Mouse (Mus musculus): ENCODE data around the gene Tmem232. TPM values are rescaled to one million over a fixed set of nuclear protein-coding genes. Genes with fewer than 3 reads are reported as not detected.
A peak's percentile ranks its signal among the peaks of the same experiment; 100 is the strongest.
"Not testable (repeated sequence)": the region's sequence is repeated elsewhere in the genome, so short reads cannot be mapped to it uniquely, and the experiment has no call there.

Gene Tmem232
- total RNA-seq, 2 experiments from 2014 or later = 0.89 to 1.7 TPM

DNA sequence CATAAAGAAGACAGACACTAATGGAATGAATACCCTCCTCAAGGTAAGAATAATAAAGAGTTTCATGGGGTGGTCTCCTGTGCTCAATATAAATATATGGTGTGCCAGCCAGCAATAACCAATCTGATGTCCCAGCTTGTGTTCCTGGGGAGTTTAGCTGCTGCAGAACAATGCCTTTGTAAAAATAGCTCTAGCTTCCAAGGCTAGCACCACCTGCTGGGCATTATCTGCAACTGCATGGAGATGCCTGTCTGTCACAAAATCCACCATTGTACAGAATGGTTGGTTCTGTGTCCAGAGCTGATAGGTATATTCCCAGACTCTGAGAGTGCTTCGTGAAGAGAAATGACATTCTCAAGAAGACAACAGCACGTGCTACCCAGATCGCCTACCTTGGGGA is 4.4 kb downstream of the Tmem232 start:
- peak in 1 of 2 experiments; percentile 77 for DNase-seq (ENCODE audit: low spot score in 2 of 2)

DNA sequence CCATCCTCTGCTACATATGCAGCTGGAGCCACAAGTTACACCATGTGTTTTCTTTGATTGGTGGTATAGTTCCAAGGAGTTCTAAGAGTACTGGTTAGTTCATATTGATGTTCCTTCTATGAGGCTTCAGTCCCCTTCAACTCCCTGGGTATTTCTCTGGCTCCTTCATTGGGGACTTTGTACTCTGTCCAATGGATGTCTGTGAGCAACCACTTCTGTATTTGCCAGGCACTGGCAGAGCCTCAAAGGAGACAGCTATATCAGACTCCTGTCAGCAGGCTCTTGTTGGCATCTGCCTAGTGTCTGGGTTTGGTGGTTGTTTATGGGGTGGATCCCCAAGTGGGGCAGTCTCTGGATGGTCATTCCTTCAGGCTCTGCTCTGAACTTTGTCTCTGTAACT is 8.2 kb downstream of the Tmem232 start:
- not testable (repeated sequence) for DNase-seq (ENCODE audit: low spot score in 2 of 2)

DNA sequence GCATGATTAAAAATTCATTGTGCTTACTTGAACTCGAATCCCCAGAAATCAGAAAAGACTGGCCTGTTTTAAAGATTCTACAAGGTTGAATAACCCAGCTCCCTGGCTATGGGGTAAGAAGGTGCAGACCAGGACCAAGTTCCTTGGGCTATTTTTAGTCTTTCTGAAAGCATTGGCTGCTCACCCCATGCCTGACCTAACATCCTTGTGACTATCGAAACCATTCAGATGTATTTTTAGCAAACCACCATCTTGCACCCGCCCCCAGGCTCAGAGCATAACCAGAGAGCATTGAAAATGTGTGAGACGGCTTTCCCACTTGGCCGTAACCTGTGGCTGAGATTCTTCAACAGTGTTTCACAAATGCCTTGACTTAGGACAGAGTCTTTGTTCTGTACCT is 13.1 kb downstream of the Tmem232 start:
- DNase-seq (ENCODE audit: low spot score in 2 of 2) = no peak

DNA sequence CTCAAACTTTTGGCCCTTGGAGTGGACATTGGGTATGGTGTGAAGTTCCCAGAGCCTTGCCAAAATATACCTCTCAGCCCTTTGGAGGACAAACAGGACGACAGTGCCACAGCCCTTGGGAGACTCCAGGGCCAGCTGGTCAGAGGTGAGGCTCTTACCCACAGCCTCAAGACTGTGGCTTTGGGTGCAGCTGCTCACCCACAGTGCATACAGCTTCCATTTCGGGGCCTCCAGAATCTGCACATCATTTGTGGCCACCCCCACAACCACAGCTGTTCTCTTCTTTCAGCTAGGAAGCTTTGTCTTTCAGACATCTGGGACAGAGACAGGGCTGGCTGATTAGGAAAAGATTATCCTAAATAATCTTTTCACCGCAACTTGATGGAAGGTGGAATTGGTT is 27.1 kb downstream of the Tmem232 start:
- DNase-seq (ENCODE audit: low spot score in 2 of 2) = no peak

DNA sequence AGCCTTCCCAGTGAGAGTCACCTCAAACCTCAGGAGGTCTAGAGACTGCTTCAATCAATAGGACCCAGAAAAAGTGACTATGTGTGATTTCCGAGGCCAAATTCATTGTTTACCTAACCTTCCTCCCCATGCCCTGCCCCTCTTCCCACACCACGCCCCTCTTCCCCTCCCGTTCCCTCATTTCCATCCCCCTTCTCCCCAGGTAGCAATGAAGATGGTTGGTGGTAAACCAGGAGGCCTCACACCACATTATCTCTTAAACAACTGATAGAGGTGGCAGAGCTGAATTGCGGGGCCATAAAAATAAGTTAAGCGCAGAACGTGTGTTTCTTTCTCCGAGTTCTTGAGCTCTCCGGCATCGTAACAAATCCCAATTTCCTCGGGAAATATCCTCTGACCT is 55.9 kb downstream of the Tmem232 start:
- DNase-seq (ENCODE audit: low spot score in 2 of 2) = no peak

DNA sequence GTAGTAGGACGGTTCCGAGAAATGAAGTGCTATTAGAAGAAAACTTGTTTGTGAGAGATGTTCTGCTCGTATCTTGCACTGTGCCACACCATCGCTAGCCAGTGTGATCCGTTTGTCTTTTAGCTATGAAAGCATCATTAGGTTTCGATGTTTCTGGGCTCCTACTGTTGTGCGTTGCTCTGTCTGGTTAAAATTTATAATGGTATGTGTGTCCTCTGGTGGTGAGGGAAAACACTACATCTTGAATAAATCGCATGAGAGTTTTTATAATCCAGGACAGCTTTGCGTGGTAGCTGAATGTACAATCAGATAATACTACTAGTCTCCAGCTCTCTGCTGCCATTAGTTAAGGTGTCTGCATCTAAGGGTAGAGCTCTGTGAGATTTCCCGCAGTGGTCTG is 63.8 kb downstream of the Tmem232 start:
- DNase-seq (ENCODE audit: low spot score in 2 of 2) = peak in 1 of 2 experiments; percentile 47

GRCm38 (mm10) chr17:65450818-65451217 is 89.8 kb downstream of the Tmem232 start:
- DNase-seq (ENCODE audit: low spot score in 2 of 2) = no peak

DNA sequence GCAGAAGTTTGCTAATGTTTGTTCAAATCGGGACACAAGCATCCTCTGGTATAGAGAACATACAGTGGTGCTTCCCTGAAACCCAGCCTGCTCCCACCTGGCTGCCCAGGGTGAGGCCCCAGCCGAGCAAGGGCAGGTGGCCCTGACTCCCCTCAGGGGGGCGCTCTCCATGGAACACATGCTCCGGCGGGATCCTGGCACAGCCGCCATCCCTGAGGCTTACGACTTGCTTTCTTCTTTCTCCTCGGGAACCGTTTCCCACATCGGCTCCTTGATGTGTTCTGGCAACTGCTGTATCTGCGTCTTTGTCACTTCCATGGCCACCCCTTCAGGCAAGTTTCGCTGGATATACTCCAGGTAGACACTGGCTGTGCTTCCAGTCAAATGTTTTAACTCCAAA is 102.7 kb downstream of the Tmem232 start:
- not testable (repeated sequence) for DNase-seq (ENCODE audit: low spot score in 2 of 2)

GRCm38 (mm10) chr17:65419124-65419523 is 121.5 kb downstream of the Tmem232 start:
- DNase-seq (ENCODE audit: low spot score in 2 of 2) = no peak

GRCm38 (mm10) chr17:65405309-65405708 is 135.3 kb downstream of the Tmem232 start:
- no peak for DNase-seq (ENCODE audit: low spot score in 2 of 2)

DNA sequence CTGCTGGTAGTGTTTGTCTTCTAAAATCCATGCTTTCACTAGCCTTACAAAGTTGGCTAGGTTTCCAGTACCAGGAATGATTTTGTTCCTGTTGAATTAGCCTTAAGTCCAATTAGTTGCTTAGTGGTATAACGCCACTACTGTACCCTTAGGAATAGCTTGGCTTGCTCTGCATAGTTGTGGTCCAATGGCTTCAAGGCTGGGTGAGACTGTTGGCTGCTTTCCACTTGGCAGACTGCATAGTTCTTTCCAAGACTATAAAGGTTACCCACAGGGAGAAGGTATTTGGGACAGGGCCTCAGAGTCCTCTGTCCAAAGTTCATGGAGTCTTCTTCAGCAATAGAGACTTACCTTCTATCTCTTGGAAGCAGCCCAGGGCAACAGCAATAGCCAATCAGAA is 139.7 kb downstream of the Tmem232 start:
- no peak for DNase-seq (ENCODE audit: low spot score in 2 of 2)

DNA sequence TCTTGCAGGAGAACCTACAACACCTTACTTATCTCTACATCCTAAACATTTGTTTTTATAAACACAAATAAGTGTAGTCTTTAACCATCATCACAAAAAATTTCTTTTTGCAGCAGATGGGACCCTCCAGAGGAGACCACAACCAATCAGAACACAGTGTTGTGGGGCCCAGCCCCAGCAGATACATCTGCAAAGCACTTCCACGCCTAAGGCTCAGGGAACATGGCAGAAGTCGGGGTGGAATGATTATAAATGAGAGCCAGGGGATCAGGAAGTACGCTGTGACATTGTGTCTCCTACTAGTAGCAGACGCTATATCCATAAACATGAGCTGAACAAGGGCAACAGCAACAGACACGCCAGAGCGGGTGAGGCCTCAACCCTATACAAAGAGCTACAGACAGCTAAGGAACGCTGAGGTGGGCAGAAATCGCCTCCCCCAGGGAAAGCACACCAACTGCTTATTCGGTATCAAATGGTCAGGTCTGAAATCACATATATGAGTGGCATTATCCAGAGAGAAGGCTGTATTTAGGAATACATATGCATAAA is 156.1 kb downstream of the Tmem232 start:
- DNase-seq (ENCODE audit: low spot score in 2 of 2) = no peak

- peak; percentile 64 to 81 for DNase-seq (ENCODE audit: low spot score in 2 of 2)
These were observed 170.4 kb downstream of the Tmem232 start for GRCm38 (mm10) chr17:65370034-65370780.

DNA sequence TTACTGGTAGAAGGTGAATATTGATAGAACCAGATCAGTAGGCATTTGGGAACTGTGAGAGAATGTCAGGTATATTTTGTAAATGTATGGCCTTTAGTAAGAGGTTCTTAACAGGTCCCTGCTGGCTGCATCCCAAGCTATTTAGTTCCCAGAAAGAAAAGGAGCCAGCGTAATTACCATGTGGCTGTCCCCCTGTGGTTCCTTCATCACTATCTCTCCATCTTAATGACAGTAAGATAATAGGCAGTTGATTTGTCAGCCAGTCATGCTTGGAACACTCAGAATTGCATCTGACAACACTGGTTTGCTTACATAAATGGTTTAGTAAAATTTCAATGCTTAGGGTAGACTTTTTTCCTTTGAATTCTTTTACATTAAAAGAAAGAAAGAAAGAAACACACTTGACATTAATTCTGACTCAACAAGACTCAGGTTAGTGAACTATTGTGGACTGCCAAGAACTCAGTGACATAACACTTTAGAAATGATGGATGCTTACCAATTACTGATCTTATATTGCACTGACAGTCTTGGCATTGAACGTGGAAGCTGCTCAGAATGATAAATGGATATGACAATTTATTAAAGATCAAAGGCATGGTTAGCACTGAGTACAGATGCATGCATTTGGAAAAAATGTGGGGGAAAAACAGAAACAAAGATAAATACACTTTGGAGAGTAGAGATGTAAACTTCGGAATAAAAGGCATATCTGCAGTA is 174.9 kb downstream of the Tmem232 start:
- DNase-seq (ENCODE audit: low spot score in 2 of 2) = no peak

DNA sequence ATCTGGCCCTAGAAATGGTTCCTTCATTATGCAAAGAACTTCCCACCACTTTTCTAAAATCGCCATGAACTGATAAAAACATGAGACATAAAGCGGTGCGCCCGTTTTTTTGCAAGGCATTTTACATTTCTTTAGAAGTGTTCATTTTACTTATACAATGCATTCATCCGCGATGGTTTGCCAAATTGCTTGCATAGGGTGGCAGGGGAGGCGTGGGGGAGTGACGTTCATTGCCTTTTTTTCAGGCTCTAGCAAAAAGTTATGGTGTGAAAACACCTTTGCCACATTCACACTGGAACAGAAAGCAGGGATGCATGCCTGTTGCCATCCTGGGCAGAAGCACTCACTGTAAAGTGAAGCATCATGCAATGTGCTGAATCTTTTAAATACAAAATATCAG is 188.7 kb downstream of the Tmem232 start:
- DNase-seq (ENCODE audit: low spot score in 2 of 2) = peak in 1 of 2 experiments; percentile 4

GRCm38 (mm10) chr17:65340016-65340415 is 200.6 kb downstream of the Tmem232 start:
- no peak for DNase-seq (ENCODE audit: low spot score in 2 of 2)

GRCm38 (mm10) chr17:65330759-65331158 is 209.8 kb downstream of the Tmem232 start:
- no peak for DNase-seq (ENCODE audit: low spot score in 2 of 2)

GRCm38 (mm10) chr17:65325249-65325648 is 215.3 kb downstream of the Tmem232 start:
- peak in 1 of 2 experiments; percentile 43 for DNase-seq (ENCODE audit: low spot score in 2 of 2)

DNA sequence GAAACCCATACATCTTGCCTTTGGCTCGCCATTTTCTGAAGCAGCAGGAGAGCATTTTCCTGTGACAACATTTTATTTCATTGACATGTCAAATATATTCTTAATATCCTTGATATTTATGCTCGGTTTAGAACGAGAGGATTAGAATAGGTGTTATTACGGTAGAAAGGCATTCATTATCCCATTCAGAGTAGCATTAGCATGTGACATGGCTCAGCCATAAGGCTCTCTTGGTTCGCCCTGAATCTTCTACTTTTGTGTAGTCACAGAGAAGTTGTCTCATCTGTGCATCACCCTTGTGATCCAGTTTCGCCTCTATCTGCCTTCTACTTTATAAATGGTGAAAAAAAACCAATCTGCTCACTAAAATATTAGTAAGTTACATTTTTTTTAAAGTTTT is 220.0 kb downstream of the Tmem232 start:
- DNase-seq (ENCODE audit: low spot score in 2 of 2) = no peak

GRCm38 (mm10) chr17:65299946-65300345 is 240.6 kb downstream of the Tmem232 start:
- peak in 1 of 2 experiments; percentile 33 for DNase-seq (ENCODE audit: low spot score in 2 of 2)

- DNase-seq (ENCODE audit: low spot score in 2 of 2) = peak in 1 of 2 experiments; percentile 26
These were observed 242.8 kb downstream of the Tmem232 start for GRCm38 (mm10) chr17:65297831-65298230.

- no peak for DNase-seq (ENCODE audit: low spot score in 2 of 2)
These were observed 288.4 kb downstream of the Tmem232 start for GRCm38 (mm10) chr17:65252160-65252559.
